Mouse (Mus musculus) liver, embryonic 11.5 days (tissue): ENCODE measurements around the gene Hist1h2bp. TPM values are rescaled to one million over a fixed set of nuclear protein-coding genes. Genes with fewer than 3 reads are reported as not detected.
A peak's percentile ranks its signal among the peaks of the same experiment; 100 is the strongest.
"Not testable (repeated sequence)": the region's sequence is repeated elsewhere in the genome, so short reads cannot be mapped to it uniquely, and the experiment has no call there.

ENCODE experiments used
- ATAC-seq: fragments of 200-750 bp; cut with Nextera tagmentation; replicated peaks from 2 replicates; pipeline ENCODE4 v1.8.0; 2017; ENCODE audit warnings: moderate number of reproducible peaks, mild to moderate bottlenecking, moderate TSS enrichment, moderate library complexity; ENCODE audit not compliant: low FRiP score
- DNase-seq: peaks from one replicate; pipeline ENCODE4 v3.0.0-alpha.2; 2017; ENCODE audit warnings: low spot score
- H3K27ac ChIP-seq: fragments of 300-500 bp; sonication (generic); 2 replicates; pipeline ENCODE4 v1.5.1; 2014; ENCODE audit warnings: mild to moderate bottlenecking, low read depth, low read length, control low read depth
- H3K27me3 ChIP-seq: fragments of 300-500 bp; sonication (generic); replicated peaks from 2 replicates; pipeline ENCODE4 v1.6.1; 2014; ENCODE audit warnings: low read length, mixed read lengths; ENCODE audit not compliant: control insufficient read depth, insufficient read depth
- H3K36me3 ChIP-seq: fragments of 300-500 bp; sonication (generic); 2 replicates; pipeline ENCODE4 v1.6.1; 2014; ENCODE audit warnings: mild to moderate bottlenecking, low read length, moderate library complexity, mixed read lengths; ENCODE audit not compliant: control insufficient read depth, insufficient read depth
- H3K4me1 ChIP-seq: fragments of 300-500 bp; sonication (generic); replicated peaks from 2 replicates; pipeline ENCODE4 v1.6.1; 2014; ENCODE audit warnings: low read length, mixed read lengths; ENCODE audit not compliant: control insufficient read depth, insufficient read depth
- H3K4me2 ChIP-seq: fragments of 300-500 bp; sonication (generic); 2 replicates; pipeline ENCODE4 v1.6.1; 2014; ENCODE audit warnings: mild to moderate bottlenecking, control low read depth, moderate library complexity
- H3K4me3 ChIP-seq: fragments of 300-500 bp; sonication (generic); 2 replicates; pipeline ENCODE4 v1.5.1; 2014; ENCODE audit warnings: low read depth, low read length, control low read depth
- H3K9ac ChIP-seq: fragments of 300-500 bp; sonication (generic); 2 replicates; pipeline ENCODE4 v1.6.1; 2014; ENCODE audit warnings: low read depth, low read length, control low read depth
- H3K9me3 ChIP-seq: fragments of 300-500 bp; sonication (generic); 2 replicates; pipeline ENCODE4 v1.6.1; 2016; ENCODE audit warnings: low read length, inconsistent platforms, mixed read lengths; ENCODE audit not compliant: control insufficient read depth
- WGBS: fragments of 180-500 bp; shearing (Covaris S2); extraction: QIAGEN DNeasy Blood & Tissue Kit; methylation state at CpG from one replicate; pipeline ENCODE4 v1.1.7; 2014; 5-methylcytosine and 5-hydroxymethylcytosine counted together
- polyA plus RNA-seq: library from polyadenylated mRNA; unstranded; fragments of >200 nt; fragmentation: Nextera tagmentation; extraction: Ambion mirVana; gene quantifications from 2 replicates; pipeline ENCODE4 v1.2.1, GENCODE M21; 2014

The Hist1h2bp gene
- polyA plus RNA-seq, 1 experiment from 2014 or later = 0.86 TPM

DNA sequence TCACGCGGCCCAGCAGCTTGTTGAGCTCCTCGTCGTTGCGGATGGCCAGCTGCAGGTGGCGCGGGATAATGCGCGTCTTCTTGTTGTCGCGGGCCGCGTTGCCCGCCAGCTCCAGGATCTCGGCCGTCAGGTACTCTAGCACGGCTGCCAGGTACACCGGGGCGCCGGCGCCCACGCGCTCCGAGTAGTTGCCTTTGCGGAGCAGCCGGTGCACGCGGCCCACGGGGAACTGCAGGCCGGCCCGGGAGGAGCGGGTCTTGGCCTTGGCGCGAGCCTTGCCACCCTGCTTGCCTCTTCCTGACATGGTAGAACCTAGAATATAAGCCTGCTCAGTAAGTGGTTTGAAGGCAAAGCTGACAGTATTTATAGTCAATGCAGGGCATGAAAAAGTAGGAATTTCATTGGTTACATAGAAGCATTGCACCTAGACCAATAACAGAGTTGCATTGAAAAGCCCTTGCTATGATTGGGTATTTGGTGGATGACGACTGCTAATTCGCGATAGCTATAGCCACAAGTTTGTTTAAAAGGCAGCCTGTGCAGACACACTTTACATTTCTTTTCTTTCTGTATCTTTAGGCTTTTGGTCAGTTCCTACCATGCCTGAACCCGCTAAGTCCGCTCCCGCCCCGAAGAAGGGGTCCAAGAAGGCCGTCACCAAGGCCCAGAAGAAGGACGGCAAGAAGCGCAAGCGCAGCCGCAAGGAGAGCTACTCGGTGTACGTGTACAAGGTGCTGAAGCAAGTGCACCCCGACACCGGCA, 33.6 kb upstream of the Hist1h2bp start, which contains the start of the genes Hist1h2ak and Hist1h2bn:
Hist1h2ak (minus strand) TSS at position 304 of the 762 bp plus-strand sequence.
Hist1h2bn (plus strand) TSS at position 600 of the 762 bp plus-strand sequence.
- under 1% methylated on average over 39 of the region's 50 CpGs for WGBS
- not testable (repeated sequence) for H3K36me3 ChIP-seq, H3K27me3 ChIP-seq, H3K4me1 ChIP-seq, H3K9me3 ChIP-seq
- Histone ChIP-seq H3K9ac (peak within 1 kb of the TSS; percentile 70), H3K4me3 (peak within 1 kb of the TSS; percentile 42), H3K4me2 (peak within 1 kb of the TSS; percentile 61), H3K27ac (peak within 1 kb of the TSS; percentile 99)
- DNase-seq (peak; percentile 74), ATAC-seq (peak; percentile 83)

DNA sequence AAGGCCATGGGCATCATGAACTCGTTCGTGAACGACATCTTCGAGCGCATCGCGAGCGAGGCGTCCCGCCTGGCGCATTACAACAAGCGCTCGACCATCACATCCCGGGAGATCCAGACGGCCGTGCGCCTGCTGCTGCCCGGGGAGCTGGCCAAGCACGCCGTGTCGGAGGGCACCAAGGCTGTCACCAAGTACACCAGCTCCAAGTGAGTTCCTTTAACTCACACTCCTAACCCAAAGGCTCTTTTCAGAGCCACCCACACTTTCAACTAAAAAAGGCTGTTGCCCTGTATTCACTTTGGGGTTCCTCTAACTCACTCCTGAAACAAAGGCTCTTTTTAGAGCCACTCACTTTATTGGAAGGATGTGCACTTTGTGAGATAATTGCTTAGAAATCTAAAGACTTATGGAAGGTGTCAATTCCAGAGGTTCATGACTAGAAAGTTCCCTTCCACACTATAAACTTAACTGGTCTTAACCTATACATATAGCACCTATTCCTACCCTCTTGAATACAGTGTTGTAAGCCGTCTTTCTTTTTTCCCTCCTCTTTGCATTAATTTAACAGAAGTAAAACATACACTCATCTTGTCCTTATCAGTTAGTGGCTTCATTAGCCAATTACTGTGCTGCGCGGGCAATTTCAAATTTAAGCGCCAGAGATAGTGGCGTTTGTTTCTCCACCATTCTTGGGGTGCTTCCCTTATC, 32.8 kb upstream of the Hist1h2bp start:
- not testable (repeated sequence) for H3K27me3 ChIP-seq, H3K4me1 ChIP-seq, H3K36me3 ChIP-seq, H3K9me3 ChIP-seq
- peak overlapping the region; percentile 99 for H3K27ac ChIP-seq
- H3K9ac ChIP-seq = peak overlapping the region; percentile 70
- H3K4me2 ChIP-seq = peak overlapping the region; percentile 59
- DNase-seq = peak; percentile 51
- peak overlapping the region; percentile 42 for H3K4me3 ChIP-seq
- ATAC-seq = peak; percentile 27
- WGBS = 0% methylated on average over 9 of the region's 26 CpGs

DNA sequence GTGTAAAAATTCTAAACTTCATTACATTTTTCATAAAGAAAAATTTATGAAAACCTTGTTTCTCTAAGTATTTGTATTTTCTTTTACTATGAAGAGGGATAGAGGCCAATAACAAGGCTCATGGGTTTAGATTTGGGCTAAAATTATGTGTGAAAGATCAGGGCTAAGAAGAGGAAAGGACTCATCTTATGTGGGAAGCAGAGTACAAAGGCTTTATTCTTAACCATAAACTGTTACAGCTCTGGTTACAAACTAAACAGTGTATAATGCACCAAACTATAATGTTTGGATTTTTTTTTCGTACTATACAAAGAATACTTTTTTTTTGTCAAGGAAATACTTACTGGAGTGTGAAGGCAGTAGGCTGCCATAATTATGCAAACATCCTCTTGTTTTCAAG, 31.6 kb upstream of the Hist1h2bp start:
- H3K4me1 ChIP-seq = peaks cover 8% of the 10 kb centered on the region
- ATAC-seq (no peak), DNase-seq (no peak)
- peak overlapping the region; percentile 59 for H3K4me2 ChIP-seq
- H3K27ac ChIP-seq = peak overlapping the region; percentile 74
- H3K9me3 ChIP-seq = no peaks in the 10 kb centered on the region
- WGBS = 91% methylated on average over 1 of the region's 1 CpGs
- H3K4me3 ChIP-seq = no peak overlapping the region; the same call in 1 of the 2 replicates
- H3K36me3 ChIP-seq = no peaks in the 10 kb centered on the region
- no peak overlapping the region for H3K9ac ChIP-seq
- no peaks in the 10 kb centered on the region for H3K27me3 ChIP-seq

DNA sequence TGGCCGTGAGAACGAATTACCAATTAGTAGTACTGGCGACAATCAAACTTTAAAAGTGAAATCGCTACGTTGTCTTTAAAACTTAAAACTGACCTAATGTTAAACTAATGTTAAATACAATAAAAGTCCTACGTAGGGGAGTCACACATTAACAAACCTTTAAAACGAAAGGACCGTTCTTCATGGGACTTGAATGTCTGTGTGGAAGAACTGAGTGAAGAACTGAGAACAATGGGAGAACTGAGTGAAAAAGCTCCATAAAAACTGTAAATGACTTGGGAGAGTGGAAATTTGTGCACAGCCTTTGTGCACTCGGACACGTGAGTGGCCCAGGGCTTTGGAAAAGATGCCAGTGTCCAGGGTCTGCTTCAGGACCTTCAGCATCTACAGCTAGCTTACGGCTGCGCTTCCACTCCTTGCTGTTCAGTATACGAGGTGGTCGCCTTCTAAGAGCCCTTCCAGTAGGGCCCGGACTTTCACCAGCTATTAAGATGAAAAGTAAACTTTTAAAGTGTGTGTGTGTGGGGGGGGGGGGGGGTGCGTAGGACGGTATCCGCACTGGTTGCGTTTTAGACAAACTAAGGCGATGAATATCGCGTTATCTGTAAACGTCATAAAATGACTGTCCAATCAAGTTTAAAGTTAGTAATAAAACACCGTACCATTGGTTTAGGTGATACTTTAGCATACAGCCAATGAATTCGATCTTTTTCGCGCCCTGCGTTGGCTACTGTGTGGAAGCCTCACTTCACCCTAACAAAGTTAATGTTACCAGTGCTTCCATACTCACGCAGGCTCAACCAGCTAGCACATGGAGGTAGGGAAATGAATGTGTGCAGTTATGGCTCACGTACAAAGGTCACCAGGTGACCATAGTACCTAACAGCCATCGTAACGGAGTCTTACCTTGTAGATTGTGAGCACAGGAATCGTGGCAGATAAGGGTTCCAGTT, 8.2 kb upstream of the Hist1h2bp start:
- H3K9me3 ChIP-seq = no peaks in the 10 kb centered on the region
- H3K27ac ChIP-seq = peak overlapping the region; percentile 100
- peak overlapping the region; percentile 62 for H3K4me3 ChIP-seq
- ATAC-seq (peak; percentile 71), DNase-seq (peak; percentile 77)
- 5% methylated on average over 33 of the region's 33 CpGs for WGBS
- H3K9ac ChIP-seq = peak overlapping the region; percentile 98
- H3K27me3 ChIP-seq = no peaks in the 10 kb centered on the region
- H3K4me2 ChIP-seq = peak overlapping the region; percentile 94
- no peaks in the 10 kb centered on the region for H3K36me3 ChIP-seq
- peaks cover 15% of the 10 kb centered on the region for H3K4me1 ChIP-seq

DNA sequence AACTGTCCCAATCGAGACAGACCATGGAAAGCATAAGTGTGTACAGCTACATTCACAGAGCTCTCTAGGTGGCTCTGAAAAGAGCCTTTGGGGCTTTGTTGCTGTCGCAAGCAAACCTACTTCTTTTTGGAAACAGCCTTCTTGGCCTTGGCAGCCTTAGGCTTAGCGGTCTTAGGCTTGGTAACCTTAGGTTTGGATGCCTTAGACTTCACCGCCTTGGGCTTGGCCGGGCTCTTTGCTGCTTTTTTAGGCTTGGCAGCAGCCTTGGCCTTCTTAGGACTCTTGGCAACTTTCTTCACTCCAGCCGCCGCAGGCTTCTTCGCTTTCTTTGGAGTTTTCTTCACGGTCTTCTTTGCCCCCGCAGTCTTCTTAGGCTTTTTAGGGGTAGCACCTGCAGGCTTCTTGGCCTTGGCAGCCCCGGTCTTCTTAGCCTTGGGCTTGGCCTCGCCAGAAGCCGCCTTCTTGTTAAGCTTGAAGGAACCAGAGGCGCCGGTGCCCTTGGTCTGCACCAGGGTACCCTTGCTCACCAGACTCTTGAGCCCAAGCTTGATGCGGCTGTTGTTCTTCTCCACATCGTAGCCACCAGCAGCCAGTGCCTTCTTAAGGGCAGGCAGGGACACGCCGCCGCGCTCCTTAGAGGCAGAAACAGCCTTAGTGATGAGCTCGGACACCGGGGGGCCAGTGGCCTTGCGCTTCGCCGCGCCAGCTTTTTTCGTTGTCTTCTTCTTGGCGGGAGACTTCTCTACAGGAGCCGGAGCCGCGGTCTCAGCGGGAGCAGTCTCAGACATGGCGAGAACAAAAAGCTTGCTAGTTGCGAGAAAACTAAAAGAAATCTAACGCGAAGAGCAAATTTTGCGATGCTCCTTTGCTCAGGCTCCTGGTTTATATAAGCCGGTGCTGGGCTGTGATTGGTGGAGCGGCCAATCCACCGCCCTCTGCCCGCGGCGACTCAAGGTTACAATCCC, 7.2 kb upstream of the Hist1h2bp start, which contains the start of gene Hist1h1b:
Hist1h1b (minus strand) TSS at position 859 of the 965 bp plus-strand sequence.
- Histone ChIP-seq H3K27ac (peak within 1 kb of the TSS; percentile 100), H3K4me2 (peak within 1 kb of the TSS; percentile 94), H3K36me3 (no peaks in the 10 kb centered on the region), H3K9ac (peak within 1 kb of the TSS; percentile 98), H3K4me3 (peak within 1 kb of the TSS; percentile 62), H3K9me3 (no peaks in the 10 kb centered on the region), H3K27me3 (no peaks in the 10 kb centered on the region), H3K4me1 (peaks cover 18% of the 10 kb centered on the region)
- ATAC-seq (peak; percentile 52), DNase-seq (peak; percentile 84)
- under 1% methylated on average over 44 of the region's 44 CpGs for WGBS

DNA sequence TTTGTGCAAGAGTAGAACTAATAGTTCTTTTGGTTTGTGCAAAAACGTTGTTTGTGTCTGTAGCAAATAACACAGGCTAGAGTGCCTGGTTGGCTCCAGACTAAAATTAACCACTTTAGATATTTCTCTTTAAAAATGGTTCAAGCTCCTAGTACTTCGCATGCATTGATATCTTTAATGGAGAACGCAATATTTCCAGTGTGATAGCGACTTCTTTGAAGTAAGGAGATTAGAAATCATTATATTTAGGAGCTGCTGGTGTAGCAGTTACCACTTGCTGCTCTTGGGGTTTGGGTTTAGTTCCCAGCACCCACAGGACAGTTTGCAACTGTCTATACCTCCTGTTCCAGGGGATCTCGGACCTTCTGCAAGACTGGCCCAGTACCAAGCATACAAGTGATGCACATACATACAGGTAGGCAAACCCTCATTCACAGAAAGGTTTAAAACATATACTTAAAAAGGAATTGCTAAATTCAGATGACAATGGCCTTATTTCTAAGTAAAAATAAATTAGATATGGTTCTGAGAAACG, 6.2 kb upstream of the Hist1h2bp start:
- ATAC-seq (no peak), DNase-seq (no peak)
- no peaks in the 10 kb centered on the region for H3K9me3 ChIP-seq
- H3K4me2 ChIP-seq = peak overlapping the region; percentile 94
- H3K27me3 ChIP-seq = no peaks in the 10 kb centered on the region
- H3K4me1 ChIP-seq = peaks cover 24% of the 10 kb centered on the region
- H3K9ac ChIP-seq = peak overlapping the region; percentile 65
- WGBS = 41% methylated on average over 6 of the region's 6 CpGs
- H3K36me3 ChIP-seq = no peaks in the 10 kb centered on the region
- peak overlapping the region; percentile 100 for H3K27ac ChIP-seq
- peak overlapping the region; percentile 62 for H3K4me3 ChIP-seq

DNA sequence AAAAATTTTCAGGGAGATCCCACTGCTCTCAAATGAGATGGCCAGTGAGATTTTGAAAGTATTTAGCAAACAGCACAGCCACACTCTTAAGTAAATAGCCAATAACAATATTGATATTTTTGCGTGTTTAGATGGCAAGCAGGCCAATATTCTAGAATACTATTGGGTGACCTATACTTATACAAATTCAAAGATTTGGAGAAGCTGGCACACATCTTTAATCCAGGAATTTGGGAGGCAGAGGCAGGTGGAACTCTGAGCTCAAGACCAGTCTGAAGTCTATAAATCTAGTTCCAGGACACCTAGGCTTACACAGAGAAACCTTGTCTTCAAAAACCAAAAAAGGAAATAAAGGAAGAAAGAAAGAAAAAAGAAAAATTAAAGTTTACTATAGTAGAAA, 5.6 kb upstream of the Hist1h2bp start:
- Histone ChIP-seq H3K4me2 (peak overlapping the region; percentile 79), H3K4me3 (peak overlapping the region; percentile 12; the same call in 1 of the 2 replicates), H3K27ac (peak overlapping the region; percentile 100), H3K36me3 (no peaks in the 10 kb centered on the region), H3K4me1 (peaks cover 21% of the 10 kb centered on the region), H3K27me3 (no peaks in the 10 kb centered on the region), H3K9me3 (no peaks in the 10 kb centered on the region), H3K9ac (peak overlapping the region; percentile 52; the same call in 1 of the 2 replicates)
- WGBS = 75% methylated on average over 1 of the region's 1 CpGs
- ATAC-seq (no peak), DNase-seq (no peak)
